Mouse (Mus musculus) ZHBTc4 (cell line): Measurements from ENCODE around the gene Muc5ac.
"Not testable (repeated sequence)": the region's sequence is repeated elsewhere in the genome, so short reads cannot be mapped to it uniquely, and the experiment has no call there.

Experiments used
- DNase-seq: peaks from one replicate; pipeline ENCODE4 v3.0.0-alpha.2; 2011; ENCODE audit warnings: low read depth, low spot score

The Muc5ac gene

GRCm38 (mm10) chr7:141788677-141789452, at the start of gene Muc5ac:
Gene Muc5ac (plus strand): TSS chr7:141788972.
- no peak for DNase-seq

GRCm38 (mm10) chr7:141747451-141748100, 41.2 kb upstream of the Muc5ac start:
- DNase-seq: no peak

DNA sequence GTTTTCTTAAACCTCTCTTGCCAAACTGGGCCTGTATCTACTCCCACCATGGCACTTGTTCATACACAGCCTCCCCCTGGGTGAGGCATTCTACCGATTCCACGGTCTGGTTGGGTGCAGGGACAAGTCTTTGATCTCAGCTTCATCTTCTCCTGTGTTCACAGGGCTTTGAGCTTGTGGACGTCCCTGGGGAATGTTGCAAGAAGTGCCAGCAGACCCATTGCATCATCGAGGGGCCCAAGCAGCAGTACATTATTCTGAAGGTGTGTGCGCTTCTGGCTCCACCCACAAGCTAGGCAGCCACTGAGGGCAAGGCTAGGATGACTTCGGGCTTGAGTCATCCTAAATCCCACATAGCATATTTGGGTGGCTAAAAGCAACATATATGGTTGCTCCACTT, 36.3 kb upstream of the Muc5ac start:
- DNase-seq: no peak

DNA sequence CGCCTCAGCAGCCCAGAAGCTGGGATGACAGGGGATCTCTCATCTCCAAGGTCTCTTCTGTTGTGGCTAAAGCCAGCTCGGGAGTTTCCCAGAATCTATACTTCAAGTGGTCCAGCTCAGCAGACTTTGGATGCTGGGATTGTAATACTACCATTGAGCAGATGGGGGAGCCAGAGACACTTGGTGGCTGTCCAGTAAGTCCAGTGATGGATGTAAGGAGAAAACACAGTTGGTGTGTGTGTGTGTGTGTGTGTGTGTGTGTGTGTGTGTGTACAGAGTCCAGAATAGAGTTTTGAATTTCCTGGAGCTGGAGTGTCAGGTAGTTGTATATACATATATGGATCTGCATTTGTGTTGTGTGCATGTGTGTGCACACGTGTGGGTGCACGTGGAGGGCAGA, 32.9 kb upstream of the Muc5ac start:
- peak; percentile 72 for DNase-seq

GRCm38 (mm10) chr7:141758291-141758690, 30.5 kb upstream of the Muc5ac start:
- DNase-seq: no peak

DNA sequence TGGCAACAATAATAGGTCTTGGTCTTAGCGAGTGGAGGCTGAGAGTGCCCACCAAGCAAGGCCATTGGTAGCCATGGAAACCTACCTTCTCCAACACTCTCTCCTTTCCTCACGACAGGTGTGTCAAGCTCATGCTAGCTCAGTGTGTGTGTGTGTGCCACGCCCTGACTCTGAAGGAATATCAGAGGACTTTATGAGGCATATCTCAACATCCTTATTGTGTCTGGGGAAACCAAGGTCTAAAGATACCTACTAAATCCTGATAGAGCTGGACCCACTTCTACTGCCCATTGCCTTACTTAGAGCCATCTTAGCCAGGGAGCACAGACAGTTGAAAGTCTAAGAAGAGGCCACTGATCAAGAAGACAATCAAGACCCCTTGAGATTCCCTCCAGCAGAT, 18.3 kb upstream of the Muc5ac start:
- no peak for DNase-seq

- no peak for DNase-seq
Observed at GRCm38 (mm10) chr7:141770988-141771387, 17.8 kb upstream of the Muc5ac start.

- DNase-seq: peak; percentile 13
Observed at GRCm38 (mm10) chr7:141772058-141772557, 16.7 kb upstream of the Muc5ac start.

- no peak for DNase-seq
Observed at GRCm38 (mm10) chr7:141774855-141775254, 13.9 kb upstream of the Muc5ac start.

- no peak for DNase-seq
Observed at GRCm38 (mm10) chr7:141776199-141776598, 12.6 kb upstream of the Muc5ac start.

GRCm38 (mm10) chr7:141794251-141794650, 5.5 kb downstream of the Muc5ac start:
- no peak for DNase-seq

DNA sequence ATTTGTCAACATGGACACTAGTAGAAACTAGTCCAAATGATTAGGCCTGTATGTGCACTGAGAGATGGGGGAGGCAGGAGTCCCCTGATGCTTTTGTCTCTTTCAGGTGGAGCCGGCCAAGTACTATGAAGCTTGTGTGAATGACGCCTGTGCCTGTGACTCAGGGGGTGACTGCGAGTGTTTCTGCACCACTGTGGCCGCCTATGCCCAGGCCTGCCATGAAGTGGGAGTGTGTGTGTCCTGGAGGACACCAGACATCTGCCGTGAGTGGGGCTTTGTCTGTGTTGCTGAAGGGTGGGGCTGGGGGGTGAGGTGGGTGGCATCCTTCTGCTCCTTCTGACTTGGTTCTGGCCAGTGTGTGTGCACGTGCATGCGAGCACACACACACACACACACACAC, 14.4 kb downstream of the Muc5ac start:
- no peak for DNase-seq

GRCm38 (mm10) chr7:141805384-141805783, 16.6 kb downstream of the Muc5ac start:
- no peak for DNase-seq

DNA sequence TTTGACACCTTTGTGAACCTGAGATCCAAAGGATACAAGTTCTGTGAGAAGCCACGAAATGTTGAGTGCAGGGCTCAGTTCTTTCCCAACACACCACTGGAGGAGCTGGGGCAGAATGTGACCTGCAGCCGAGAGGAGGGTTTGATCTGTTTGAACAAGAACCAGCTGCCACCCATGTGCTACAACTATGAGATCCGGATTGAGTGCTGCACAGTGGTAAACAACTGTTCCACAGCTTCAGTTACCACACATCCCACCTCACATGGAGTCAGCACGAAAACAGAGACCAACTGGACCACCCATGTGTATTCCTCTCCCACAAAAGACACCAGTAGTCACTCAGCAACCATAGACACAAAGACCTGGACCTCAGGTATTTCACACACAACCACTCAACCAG, 19.1 kb downstream of the Muc5ac start:
- DNase-seq: not testable (repeated sequence)

DNA sequence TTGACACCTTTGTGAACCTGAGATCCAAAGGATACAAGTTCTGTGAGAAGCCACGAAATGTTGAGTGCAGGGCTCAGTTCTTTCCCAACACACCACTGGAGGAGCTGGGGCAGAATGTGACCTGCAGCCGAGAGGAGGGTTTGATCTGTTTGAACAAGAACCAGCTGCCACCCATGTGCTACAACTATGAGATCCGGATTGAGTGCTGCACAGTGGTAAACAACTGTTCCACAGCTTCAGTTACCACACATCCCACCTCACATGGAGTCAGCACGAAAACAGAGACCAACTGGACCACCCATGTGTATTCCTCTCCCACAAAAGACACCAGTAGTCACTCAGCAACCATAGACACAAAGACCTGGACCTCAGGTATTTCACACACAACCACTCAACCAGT, 21.2 kb downstream of the Muc5ac start:
- not testable (repeated sequence) for DNase-seq

DNA sequence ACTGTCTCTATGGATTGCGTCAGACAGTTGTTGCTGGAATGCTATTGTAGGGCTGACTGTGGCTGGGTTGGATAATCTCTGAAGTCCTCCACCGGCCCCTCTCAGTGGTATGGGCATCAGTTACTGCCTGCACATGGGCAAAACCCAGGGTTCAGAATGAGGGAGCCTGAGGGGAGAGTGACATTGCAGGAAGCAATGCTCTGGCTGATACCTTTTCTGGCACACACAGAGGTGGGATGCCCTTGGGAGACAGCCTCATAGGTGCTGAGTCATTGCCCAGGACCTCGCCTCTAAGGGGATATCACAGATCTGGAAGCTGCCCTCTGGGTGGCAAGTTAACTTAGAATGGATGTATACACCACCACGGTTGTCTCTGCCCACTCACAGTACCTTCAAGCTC, 24.5 kb downstream of the Muc5ac start:
- DNase-seq: no peak

DNA sequence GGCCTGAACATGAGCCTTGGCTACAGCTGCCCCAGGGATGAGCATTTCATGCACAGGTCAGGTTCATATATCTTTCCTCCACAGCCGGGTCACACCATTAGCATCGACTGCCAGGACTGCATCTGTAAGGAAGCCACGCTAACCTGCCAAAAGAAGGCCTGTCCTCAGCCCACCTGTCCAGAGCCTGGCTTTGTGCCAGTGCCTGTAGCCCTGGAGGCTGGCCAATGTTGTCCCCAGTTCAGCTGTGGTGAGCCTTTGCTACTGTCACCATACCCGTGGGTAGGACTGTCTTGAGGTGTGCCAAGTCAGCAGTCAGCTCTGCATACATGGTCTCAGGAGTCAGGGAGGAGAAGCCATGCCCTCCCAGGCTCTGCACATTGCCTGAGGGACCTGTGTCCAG, 26.6 kb downstream of the Muc5ac start:
- no peak for DNase-seq

- no peak for DNase-seq
Observed at GRCm38 (mm10) chr7:141817355-141818075, 28.7 kb downstream of the Muc5ac start.

- no peak for DNase-seq
Observed at GRCm38 (mm10) chr7:141818267-141818666, 29.5 kb downstream of the Muc5ac start.

GRCm38 (mm10) chr7:141822582-141823261, 34.0 kb downstream of the Muc5ac start:
- DNase-seq: no peak

GRCm38 (mm10) chr7:141823699-141824098, 34.9 kb downstream of the Muc5ac start:
- no peak for DNase-seq

- no peak for DNase-seq
Observed at GRCm38 (mm10) chr7:141824398-141824797, 35.6 kb downstream of the Muc5ac start.
